Mouse (Mus musculus) thymus, postnatal 0 days (tissue): ENCODE data around the gene Gpr179. TPM values are rescaled to one million over a fixed set of nuclear protein-coding genes. Genes with fewer than 3 reads are reported as not detected.

Source experiments
- DNase-seq: peaks from one replicate; pipeline ENCODE4 v3.0.0-alpha.2; 2015; ENCODE audit warnings: low spot score
- polyA plus RNA-seq: library from polyadenylated mRNA; unstranded; fragments of >200 nt; fragmentation: Nextera tagmentation; extraction: Ambion mirVana; gene quantifications from 2 replicates; pipeline ENCODE4 v1.2.1, GENCODE M21; 2015

Gpr179 gene
- polyA plus RNA-seq = 0.27 and 0.38 TPM in 2 replicates

- DNase-seq = no peak
Observed at GRCm38 (mm10) chr11:97352027-97352684, at the start of gene Gpr179. Gene Gpr179, minus strand, starts transcription at chr11:97352077.

DNA sequence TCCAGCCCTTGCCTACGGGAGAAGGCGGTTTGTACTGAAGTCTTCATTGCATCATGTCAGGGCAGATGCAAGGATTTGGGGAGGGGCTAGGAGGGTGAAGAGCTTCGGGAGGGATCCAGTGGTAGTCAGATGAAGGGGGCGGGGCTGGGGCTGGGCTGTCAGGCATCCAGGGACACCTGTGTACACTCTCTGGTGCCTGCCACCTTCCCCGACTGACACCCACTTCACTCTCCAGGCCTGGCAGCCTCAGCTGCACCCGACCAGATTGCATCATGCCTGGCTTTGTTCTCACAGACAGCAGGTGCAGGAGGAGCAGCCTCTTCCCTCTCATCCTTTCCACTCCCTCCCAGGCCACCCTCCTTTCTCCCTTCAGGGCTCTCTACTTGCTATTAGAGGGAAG is 49.2 kb upstream of the Gpr179 start:
- peak; percentile 81 for DNase-seq

- peak; percentile 88 for DNase-seq
Observed at GRCm38 (mm10) chr11:97399958-97400710, 48.3 kb upstream of the Gpr179 start.

DNA sequence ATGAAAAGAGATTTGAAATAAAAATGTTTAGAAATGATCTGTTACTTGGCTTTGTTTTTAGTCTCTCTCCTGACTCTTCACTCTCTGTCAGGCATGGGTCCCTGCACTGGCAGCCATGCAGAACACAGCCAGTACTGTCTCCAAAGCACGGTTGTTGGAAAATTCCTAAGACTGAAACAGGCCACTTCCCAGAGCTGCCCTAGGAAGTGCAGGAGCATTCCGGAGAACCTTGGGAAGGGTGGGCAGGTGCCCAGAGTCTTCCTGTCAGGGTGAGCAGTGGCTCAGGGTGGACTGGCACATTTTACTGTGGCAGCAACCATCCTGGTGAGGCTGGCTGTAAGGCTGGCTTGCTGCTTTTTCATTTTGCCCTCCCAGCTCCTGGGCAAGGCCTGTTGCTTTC is 46.6 kb upstream of the Gpr179 start:
- DNase-seq = no peak

GRCm38 (mm10) chr11:97394146-97394545 is 42.3 kb upstream of the Gpr179 start:
- no peak for DNase-seq

DNA sequence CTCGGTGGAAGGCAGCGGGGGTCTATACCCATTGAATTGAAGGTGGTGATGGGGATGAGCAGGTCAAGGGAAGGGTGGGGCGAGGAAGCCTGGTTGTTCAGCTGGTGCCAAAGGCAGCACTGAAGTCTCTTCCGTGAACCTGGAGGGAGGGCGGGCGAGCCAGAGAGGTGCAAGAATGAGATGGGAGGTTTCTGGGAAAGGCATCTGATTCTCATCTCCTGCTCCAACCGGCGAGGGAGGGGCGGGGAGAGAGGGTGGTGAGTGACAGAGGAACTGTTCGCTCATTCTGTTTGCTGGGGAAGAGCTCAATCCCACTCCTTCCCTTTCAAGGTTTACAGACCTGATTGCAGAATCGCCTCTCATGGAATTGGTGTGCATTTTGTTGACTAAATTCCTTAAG is 41.8 kb upstream of the Gpr179 start:
- no peak for DNase-seq

GRCm38 (mm10) chr11:97389127-97389526 is 37.2 kb upstream of the Gpr179 start:
- DNase-seq = no peak

DNA sequence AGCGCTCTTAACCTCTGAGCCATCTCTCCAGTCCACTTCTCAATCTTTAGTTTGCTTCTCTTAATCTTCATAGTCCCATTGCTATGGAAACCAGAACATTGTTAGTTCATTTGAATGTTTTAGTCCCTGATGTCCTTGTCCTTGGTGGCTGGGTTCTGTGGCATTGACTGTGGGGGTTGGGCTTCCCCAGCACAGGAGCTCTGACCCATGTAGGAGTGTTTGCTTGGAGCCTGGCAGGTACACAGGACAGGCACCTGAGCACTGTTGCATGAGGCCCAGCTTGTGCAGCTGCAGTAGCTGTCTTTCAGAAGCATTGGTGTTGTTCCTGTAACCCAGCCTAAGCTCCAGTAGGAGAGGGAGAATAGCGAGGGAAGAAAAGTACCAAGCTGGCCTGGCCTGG is 35.9 kb upstream of the Gpr179 start:
- no peak for DNase-seq

GRCm38 (mm10) chr11:97383764-97384163 is 31.9 kb upstream of the Gpr179 start:
- no peak for DNase-seq

DNA sequence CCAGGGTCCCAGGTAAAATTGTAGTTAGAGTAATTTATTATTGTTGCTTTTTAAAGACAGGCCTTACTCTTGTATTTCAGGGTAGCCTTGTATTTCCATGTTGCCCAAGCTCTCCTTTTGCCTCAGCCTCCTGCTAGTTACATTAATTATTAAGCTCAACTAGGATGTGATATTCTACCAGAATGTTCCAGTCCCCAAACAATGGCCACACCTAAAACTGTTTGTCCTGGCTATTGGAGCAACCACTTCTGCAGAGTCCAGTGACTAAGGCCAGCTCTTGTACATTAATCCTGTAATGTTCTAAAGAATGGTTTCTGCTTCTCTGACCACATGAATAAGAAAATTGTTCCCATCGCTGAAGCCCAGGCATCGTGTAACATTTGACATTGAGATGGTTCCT is 31.1 kb upstream of the Gpr179 start:
- no peak for DNase-seq

DNA sequence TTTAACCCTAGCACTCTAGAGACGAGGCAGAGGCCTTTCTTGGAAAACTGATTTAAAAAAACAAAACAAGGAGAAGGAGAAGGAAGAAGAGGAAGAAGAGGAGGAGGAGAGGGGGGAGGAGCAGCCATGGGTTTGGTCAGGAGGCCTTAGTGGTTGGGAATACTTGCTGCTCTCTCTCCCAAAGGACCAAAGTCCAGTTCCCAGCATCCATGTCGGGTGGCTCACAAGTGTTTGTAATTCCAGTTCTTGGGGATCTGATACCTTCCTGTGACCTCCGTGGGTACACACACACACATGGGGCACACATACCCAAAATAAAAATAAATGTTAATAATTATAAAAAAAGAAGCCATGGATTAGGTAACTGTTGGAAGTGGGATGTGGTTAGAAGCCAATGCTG is 28.2 kb upstream of the Gpr179 start:
- no peak for DNase-seq

GRCm38 (mm10) chr11:97373402-97373801 is 21.5 kb upstream of the Gpr179 start:
- DNase-seq = no peak

DNA sequence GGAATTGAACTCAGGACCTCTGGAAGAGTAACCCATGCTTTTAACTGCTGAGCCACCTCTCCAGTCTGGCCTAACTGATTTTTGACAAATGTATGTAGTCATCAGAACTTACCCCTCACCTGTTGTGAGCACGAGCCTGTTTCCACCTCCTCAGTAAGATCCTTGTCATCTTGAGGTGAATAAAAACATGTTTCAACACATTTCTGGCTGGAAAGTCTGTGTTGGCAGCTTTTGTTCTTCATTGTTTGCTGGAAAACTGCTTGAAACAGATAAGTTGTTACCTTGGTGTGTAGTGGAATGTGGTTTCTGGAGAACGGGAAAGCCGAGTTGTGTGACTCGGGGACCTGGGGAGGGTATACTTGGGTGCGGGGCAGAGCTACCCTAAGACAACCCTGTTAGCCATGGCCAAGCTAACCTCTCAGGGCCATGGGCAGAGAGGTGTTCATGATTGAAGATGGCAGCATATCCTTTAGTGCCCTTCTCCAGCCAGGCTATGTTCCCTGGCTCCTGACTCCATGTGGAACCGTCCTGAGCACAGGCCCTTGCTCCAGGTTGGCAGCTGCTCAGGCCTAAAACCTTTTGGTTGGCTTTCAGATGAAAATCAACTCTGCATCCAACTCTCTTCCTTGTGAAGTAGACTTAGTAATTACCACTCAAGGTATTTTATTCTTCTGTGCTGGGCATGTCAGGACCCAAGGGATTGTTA is 20.4 kb upstream of the Gpr179 start:
- no peak for DNase-seq

GRCm38 (mm10) chr11:97370329-97371091 is 18.6 kb upstream of the Gpr179 start:
- DNase-seq = no peak

DNA sequence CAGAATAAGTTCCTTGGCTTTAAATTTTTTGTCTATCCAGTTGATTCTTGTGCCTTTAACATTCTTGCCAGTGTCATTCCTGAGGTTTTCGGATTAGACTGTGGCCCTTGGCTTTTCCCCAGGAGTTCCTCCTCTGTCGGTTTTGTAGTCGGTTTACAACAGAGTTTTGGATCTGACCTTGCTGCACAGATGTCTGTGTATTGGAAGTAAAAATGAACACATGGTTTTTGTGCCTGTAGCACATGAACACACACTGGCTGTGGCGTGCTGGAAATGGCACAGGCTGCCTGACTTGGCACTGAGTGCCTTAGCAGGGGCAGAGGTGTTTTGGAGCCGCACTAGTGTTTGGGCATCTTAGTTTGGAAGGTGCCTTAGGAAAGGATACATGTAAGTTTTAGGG is 16.6 kb upstream of the Gpr179 start:
- DNase-seq = no peak

- DNase-seq = no peak
Observed at GRCm38 (mm10) chr11:97365556-97365955, 13.7 kb upstream of the Gpr179 start.

DNA sequence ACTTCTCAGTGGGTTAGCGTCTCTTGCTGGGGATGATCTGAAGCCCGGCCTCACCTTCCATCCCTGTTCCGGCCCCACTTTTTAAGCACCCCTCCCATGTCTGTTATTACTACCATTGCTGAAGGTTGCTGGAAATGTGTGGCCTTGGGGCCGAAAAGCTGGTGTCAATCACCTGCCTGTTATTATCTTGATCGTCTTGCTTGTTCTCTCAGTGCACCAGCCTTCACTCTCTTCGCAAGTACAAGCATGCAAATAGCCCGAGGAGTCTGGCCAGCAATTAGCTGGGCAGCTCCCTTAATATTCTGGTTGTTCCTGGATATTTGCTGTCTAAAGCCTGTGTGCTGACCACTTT is 11.7 kb upstream of the Gpr179 start:
- DNase-seq = no peak

DNA sequence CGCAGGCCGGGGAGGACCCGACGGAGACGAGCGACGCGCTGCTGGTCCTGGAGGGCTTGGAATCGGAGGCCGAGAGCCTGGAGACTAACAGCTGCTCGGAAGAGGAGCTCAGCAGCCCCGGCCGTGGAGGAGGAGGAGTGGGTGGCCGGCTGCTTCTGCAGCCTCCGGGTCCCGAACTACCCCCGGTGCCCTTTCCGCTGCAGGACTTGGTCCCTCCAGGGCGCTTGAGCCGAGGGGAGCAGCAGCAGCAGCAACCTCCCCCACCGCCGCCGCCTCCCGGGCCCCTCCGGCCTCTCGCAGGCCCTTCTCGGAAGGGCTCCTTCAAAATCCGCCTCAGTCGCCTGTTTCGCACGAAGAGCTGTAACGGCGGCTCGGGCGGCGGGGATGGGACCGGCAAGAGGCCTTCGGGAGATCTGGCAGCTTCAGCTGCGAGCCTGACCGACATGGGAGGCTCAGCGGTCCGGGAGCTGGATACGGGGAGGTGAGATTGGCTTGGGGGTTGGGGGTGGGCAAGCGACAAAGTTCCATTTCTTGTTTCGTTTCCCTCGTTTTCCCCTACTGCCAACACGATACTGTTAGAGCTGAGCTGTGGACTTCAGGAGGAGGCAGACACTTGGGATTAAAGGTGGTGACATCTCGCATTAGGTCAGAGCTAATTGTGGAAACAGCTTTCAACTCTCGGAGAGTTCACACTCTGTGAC is 11.2 kb upstream of the Gpr179 start:
- DNase-seq = peak; percentile 38

GRCm38 (mm10) chr11:97362649-97362942 is 10.7 kb upstream of the Gpr179 start:
- peak; percentile 33 for DNase-seq

DNA sequence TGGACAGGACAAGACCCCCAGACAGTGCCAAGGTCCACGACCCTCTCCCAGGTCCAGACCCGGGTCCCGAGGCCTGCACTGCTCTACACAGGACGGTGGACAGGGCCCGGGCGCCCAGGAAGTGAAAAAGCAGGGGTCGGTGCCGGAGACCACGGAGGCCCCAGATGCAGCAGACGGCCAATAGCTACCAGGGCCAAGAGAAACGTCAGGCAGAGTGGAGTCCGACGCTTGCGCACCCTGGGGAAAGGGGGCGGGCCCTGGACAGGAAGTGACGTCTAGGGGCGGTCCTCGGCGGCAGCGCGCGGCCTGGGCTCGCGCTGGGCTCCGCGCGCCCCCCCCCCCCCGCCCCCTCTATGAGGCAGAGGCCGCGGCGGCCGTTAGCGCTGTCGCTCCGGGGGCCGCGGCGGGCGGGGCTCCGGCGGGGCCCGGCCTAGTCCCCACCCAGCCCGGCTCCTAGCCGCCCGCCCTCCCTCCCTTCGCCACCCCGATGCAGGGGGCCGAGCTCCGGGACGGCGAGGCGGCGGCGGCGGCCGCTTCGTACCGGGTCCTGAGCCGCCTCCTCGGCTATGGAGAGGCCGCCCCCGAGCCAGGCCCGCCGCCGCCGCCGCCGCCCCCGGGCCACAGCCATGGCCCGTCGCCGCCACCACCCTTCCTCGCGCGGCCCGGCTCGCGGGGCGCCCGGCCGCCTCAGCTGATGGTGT is 10.2 kb upstream of the Gpr179 start, which contains the start of gene Socs7:
Gene Socs7 (plus strand): TSS at position 604 of the 701 bp plus-strand sequence.
- DNase-seq = peak; percentile 89

DNA sequence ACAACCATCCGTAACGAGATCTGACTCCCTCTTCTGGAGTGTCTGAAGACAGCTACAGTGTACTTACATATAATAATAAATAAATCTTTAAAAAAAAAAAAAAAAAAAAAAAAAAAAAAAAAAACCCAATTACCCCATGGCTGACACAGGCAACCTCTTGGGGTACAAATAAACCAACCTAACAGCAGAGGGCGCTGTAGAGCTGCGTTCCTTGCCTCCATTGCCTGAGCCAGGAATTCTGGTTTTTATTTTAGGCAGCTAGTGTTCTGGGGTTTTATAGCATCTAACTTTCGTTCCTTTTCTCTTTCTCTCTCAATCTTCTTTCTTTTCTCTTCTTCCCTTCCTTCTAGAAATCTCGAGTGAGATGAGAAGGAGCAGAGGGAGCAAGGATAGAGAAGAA is 5.8 kb upstream of the Gpr179 start:
- peak; percentile 80 for DNase-seq
